Mouse (Mus musculus): ENCODE data around the gene Gm5426.
"Not testable (repeated sequence)": the region's sequence is repeated elsewhere in the genome, so short reads cannot be mapped to it uniquely, and the experiment has no call there.

Gm5426 gene

DNA sequence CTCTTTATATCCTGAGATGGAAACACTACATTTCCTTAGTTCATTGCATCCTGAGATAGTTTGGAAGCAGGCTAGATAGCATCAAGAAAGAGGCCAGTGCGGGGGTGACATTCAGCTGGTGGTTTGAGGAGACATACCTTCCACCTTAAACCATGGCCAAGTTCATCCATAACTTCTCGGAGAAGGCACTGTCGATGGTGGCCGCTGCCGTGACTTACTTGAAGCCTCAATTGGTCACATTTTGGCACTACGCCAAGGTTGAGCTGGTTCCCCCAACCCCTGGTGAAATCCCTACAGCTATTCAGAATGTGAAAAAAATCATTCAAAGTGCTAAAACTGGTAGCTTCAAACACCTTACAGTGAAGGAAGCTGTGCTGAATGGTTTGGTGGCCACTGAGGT, at the start of gene Gm5426:
Gene Gm5426 (plus strand): TSS at position 153 of the 400 bp plus-strand sequence.
- DNase-seq (ENCODE audit: low spot score in 2 of 2), result not testable (repeated sequence)

DNA sequence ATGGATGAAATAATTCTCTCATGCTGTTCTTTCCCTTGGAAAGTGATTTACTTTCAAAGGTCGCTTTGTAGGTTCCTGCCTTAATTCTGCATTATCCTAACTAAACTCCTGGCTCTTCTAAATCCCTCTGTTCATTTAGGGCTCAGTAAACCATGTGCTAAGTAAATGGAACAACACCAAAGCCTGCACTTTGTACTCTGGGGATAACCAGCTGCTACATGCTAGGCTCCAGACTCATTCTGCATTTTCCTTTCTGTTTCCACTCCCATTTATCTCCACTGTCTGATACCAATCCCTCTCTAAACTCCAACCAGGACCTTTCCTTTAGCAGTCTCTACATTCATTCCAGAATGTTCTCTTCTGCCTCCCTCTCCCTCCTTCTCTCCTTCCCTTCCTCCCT, 46.7 kb upstream of the Gm5426 start:
- no peak for DNase-seq (ENCODE audit: low spot score in 2 of 2)

GRCm38 (mm10) chr10:96090388-96090787, 46.0 kb upstream of the Gm5426 start:
- DNase-seq (ENCODE audit: low spot score in 2 of 2), result no peak

DNA sequence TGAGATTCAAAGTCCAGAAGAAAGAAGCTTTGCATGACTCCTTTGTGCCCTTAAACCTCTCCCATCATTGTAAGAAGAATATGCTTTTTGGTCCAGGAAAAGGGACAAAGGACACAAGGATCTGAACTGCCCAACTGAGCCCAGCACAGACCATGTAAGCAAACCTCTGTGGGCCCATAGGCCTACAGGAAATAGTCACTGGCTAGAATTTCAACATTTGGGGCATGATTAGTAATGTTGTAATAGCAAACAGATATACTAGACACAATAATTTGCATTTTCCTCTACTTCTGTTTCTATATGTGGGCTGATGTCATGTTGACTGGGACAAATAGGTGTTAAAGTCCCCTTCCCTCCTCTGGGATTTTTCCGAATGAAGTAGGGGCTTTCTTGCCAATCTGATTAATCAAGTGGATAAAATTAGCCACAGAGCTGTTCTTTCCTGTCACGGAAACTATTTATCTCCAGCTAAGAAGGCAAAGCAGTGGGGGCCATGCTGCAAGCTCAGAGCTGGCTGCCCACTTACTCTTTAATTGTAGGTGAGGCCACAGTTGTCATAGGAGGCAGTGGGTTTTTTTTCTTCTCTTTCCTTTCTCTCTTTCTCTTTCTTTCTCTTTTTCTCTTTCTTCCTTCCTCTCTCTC, 42.4 kb upstream of the Gm5426 start:
- DNase-seq (ENCODE audit: low spot score in 2 of 2), result no peak

DNA sequence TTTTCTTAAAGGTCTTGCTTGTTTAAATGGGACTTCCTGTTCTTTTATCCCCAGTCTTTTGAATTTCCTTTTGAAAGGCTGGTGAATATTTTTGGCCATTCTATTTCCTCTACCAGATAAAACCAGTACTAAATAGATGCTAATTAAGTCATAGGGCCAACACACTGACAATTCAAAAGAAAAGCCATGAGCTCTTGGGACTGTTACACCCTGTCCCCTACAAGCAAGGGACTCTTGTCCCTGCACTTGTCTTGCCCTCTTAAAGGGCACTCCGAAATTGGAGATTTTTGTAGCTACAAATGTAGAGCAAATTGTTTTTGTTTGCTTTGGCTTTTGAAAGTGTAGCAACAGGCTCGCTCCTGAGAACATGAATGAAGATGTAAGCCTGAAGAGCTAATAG, 41.8 kb upstream of the Gm5426 start:
- DNase-seq (ENCODE audit: low spot score in 2 of 2), result no peak

DNA sequence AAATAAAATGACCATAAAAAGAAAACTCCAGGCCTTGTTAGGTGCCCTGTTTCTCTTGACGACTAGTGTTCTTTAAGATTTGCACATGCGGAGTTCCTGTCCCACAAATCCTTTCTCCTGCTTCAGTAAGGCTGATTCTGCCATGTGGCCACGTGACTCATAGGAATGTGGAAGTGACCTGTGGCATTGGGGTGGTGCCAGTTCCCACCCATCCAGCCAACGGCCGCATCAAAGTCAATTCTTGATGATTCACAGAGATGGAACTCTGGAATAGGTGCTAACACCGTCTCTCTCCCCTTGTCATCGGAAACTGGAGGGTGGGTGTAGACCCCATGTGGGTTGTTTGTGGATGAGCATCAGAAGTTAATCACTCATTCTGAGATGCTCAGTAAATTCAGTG, 39.7 kb upstream of the Gm5426 start:
- DNase-seq (ENCODE audit: low spot score in 2 of 2), result no peak

GRCm38 (mm10) chr10:96101035-96101434, 35.4 kb upstream of the Gm5426 start:
- DNase-seq (ENCODE audit: low spot score in 2 of 2), result no peak

GRCm38 (mm10) chr10:96104158-96104557, 32.2 kb upstream of the Gm5426 start:
- no peak for DNase-seq (ENCODE audit: low spot score in 2 of 2)

DNA sequence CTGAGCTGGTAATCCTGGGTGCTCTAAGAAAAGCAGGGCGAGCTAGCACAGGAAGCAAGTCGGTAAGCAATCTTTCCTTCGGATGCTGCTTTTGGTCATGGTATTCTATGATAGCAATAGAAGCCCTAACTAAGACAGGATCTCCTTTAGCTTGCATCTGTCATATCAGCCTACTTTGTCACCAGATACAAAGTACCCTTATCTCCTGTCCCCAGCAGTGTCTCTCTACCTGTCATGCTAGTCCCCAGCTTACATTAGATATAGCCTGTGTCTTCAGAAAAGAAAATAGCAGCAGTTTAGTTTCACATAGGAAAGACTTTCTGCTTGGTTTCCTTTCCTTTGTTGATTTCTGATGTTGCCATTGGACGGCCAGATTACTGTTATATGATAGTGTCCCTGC, 31.8 kb upstream of the Gm5426 start:
- no peak for DNase-seq (ENCODE audit: low spot score in 2 of 2)

DNA sequence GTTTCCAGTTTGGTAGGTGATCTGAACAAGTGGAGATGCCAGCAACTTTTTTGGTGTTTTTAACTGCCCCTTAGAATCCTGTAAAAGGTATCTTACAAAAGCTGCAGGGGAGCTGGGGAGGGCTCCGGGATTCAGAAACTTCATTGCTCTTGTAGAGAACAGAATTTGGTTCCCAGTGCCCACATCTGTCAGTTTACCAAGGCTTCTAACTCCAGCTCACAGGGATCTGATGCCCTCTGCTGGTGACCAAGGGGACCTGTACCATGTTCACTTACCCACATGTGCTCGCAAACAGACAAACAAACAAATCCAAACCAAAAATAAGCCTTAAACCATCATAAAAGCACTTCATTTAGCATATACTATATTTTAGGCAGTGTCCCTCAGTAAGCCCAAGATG, 31.3 kb upstream of the Gm5426 start:
- DNase-seq (ENCODE audit: low spot score in 2 of 2), result no peak

DNA sequence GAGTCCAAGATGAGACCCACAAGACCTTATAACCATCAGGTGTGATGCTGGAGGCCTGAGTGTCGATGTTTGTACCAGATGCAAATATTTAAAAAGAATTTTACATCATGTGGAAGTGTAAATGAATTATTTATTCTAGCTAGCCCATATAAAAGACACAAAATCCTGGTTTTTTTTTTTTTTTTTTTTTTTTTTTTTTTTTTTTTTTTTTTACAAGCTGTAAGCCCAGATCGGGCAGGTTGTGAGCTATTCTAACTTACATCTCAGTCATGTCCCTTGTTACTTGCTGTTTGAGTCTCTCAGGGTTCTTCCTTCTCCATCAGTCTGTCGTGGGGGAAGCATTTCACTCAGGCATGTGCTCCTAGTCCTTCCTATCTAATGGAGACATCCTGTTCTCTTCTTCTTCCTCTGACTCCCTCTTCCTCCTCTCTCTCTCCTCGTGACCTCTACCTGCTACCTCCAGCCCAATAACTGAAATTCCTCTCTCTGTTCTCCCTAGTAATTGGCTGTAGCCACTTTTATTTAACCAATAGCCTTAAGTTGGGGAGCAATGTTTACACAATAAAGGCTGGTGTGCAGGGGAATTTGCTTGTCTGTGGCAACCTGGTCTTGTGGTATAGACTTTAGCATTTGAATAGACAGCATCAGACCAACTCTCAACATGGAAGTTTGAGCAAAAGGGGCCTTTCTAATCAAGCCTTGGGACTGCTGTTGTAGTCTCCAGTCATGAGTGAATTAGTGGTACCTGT, 29.3 kb upstream of the Gm5426 start:
- DNase-seq (ENCODE audit: low spot score in 2 of 2), result no peak

DNA sequence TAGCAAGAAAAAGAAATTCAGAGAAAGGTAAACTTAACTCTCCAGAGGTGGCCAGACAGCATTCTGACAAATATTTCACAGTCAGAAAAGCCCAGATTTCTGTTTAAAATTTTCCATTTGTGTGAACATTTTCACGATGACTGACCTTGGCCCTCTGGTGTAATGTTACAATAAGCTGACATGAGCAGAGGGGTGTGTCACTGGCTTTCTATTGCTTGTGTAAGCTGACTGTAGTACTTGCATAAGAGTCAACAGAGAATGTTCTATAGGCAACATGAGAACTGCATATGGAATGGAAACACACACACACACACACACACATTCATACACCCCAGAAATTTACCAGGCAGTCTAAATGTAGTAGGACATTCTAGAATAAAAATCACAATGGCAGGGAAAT, 28.6 kb upstream of the Gm5426 start:
- DNase-seq (ENCODE audit: low spot score in 2 of 2), result no peak

DNA sequence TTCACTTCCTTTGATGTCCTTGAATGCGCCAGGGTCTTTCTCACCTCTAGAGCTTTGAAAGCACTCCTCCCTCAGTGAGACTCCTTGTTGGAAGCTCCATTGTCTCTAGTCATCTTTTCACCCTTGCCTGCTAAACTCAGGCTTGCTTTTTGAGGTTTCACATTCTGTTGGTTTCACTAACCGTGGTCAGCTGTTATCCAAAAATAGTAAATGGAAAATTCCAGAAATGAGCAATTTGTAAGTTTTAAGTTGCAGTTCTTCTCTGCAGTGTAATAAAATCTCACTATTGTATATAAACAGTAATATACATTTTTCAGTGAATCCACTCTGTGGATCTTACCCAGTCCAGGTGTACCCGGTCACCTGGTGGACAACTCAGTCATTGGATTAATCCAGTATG, 21.1 kb upstream of the Gm5426 start:
- no peak for DNase-seq (ENCODE audit: low spot score in 2 of 2)

DNA sequence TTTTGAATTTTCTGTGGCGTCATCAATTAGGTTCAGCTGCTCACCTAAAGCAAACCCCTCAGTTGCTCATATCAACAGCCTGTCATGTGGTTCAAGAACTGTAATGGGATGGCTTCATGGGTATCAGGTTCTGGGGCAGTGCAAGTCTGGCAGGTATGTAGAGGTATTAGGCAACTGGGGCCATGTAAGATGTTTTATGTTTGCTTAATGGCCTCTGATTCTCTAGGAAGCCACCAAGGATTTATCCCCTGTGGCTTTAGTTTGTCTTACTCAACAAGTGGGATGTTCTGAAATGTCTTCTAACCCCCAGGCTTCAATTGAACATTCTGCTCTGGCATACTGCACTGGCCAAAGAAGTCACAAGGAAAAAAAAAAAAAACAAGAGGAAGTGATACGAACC, 15.6 kb upstream of the Gm5426 start:
- DNase-seq (ENCODE audit: low spot score in 2 of 2), result no peak

DNA sequence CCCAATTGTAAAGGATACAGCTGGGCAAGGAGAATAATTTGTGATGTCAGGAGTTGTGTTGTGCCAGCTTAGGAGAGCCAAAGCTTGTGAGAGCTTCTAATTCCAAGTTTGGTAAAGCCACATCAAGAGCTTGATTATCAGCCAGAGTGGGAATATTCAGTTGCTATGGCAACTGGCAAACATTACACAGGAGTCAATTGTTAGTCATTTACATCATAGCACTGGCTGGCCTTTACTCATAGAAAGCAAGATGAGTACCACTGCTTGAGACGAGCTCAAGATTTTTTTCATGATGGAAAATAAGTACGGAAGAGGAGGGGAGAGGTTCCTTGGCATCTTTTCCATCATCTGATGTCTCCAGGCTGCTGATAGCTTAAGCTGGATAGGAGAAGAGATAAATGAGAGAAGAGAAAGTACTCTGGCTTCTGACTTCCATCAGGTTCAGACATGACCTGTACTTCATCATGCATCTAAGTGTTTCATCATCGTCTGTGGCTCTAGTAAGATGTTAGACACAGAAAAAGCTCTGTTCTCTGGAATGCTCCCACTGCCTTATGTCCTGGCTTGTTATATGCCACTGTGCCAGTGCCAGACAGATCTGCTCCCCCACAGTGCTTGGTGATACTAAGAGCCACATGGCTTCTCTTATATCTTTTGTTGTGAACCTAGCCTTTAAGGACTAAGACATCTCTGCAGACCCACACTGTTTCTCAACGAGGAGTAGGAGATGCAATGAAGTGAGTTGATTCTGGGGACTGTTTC, 15.0 kb upstream of the Gm5426 start:
- DNase-seq (ENCODE audit: low spot score in 2 of 2), result peak in 1 of 2 experiments; percentile 5

DNA sequence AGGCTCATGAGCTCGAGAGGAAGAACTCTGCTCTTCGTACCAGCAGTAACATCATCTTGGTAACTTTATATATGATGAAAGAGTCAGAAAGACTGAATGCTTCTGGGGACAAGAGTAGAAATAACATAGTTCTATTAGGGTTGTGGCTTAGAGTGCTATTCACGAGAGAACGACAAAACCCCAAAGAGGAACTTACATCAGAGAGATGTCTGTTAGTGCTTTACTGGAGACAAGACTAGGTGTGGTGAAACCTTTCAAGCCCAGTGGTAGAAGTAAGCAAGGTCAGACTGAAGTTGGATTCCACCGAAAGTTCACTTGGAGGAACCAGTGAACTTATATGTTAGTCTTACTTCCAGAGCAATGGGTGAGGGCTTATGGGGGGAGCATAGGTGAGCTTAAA, 12.5 kb upstream of the Gm5426 start:
- no peak for DNase-seq (ENCODE audit: low spot score in 2 of 2)

DNA sequence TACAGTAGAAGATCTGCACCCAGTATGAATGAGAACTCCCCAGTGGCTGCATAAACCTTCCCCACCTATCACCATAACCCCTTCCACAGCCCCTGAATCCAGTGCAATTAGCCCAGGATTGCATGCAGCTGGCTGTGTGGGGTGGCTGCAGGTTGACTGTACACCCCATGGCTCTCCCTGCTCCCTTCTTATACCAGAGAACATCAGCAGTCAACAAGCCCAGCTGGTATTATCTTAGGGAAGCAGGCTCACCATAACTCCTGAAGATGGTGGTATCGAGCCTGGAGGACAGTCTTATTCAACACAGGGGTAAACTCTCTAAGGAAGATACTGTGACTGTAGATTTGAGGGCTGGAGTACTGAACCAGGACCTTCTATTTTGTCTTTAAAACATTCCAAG, 12.1 kb upstream of the Gm5426 start:
- DNase-seq (ENCODE audit: low spot score in 2 of 2), result no peak

- no peak for DNase-seq (ENCODE audit: low spot score in 2 of 2)
Measured at GRCm38 (mm10) chr10:96125771-96126454, 10.5 kb upstream of the Gm5426 start.

- DNase-seq (ENCODE audit: low spot score in 2 of 2), result no peak
Measured at GRCm38 (mm10) chr10:96129213-96129612, 7.2 kb upstream of the Gm5426 start.

DNA sequence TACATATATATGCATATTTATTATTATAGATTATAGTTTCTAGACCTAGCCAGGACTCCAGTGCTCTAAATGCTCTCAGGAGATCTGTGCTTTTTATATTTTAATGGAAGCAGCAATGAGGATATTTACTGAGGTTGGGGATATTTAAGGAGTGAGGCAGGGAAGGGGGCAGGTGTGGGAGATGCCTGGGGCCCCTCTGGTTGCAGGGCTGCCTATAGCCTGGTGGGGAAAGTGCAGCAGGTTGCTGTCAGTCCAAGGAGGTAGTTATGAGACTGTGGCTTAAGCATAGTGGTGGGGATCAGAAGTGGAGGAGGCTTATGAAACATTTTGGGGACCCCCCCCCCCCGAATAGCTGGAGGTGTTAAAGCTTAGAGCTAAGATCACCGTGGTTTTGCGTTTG, 6.0 kb upstream of the Gm5426 start:
- no peak for DNase-seq (ENCODE audit: low spot score in 2 of 2)

DNA sequence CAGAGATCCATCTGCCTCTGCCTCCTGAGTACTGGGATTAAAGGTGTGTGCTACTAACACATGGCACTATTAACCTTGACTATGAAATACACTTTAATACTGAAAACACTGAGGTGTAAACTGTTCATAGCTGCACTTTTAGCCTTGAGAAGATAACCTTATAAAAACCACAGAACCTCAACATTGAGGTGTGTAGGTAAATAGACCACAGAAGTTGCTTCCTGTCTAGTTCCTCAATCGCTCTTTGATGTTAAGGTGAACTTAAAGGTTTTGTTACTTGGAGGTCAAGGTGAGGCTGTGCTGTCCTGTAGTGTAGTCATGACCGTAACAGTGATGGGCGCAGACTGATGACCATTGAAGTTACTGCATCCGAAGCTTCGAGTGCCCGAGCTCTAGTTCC, 5.3 kb upstream of the Gm5426 start:
- DNase-seq (ENCODE audit: low spot score in 2 of 2), result no peak

- peak; percentile 10 to 18 for DNase-seq (ENCODE audit: low spot score in 2 of 2)
Measured at GRCm38 (mm10) chr10:96132161-96132560, 4.2 kb upstream of the Gm5426 start.
